Mouse (Mus musculus): ENCODE data around the gene Eif3l.
A peak's percentile ranks its signal among the peaks of the same experiment; 100 is the strongest.

Gene Eif3l

DNA sequence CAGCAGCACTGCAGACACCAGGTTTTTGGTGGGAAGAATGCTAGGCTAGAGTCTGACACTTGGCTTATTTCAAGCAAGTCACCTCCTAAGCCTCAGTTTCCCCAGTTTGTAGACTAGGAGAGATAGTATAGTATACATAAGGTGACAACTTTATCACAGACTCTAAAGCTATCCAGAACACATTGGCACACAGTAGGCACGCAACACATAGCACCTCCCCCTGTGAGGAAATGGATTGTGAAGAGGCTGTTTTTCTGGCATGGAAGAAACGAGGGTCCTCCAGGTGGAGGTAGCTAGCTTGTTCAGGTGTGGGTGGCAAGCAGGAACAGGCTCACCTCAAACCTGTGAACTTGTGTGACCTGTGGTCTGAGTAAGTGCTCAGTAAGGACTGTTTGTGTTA is 24.0 kb upstream of the Eif3l start:
- no peak for DNase-seq

DNA sequence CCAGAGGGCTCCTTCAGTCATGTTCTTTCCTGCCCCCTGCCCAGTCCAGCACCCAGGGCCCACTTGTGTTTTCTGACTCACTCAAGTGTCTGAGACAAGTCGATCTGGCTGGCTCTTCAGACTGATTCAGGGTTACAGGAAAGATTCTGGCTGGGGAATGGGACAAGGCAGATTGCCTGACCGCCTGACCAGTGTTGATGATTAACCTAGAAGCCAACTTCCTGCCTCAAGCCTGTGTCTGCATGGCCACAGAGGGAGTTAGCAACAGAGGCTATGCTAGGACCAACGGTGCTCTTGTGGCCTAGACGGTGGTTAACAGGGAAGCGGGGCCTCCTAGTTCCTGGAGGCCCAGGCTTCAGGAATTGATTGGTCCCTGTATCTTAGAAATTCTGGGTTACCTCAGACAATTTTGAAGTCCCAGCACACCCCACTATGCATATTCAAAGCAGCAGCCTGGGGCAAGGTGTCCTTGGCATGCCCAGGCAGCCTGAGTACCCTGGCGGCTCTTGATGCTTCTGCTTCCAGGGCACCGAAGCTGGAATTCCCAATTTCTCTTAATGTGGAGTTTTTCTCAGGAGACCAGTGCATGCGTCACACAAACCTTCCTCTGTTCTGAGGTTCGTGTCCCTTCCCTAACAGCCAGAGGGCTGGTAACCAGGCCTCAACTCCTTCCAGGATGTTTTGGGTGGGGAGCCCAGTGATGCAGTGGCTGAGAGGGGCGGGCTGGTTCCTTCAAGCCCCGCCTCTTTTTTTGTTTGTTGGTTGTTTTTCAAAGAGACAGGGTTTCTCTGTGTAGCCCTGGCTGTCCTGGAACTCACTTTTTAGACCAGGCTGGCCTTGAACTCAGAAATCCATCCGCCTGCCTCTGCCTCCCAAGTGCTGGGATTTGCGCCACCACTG is 23.3 kb upstream of the Eif3l start:
- DNase-seq, result no peak

DNA sequence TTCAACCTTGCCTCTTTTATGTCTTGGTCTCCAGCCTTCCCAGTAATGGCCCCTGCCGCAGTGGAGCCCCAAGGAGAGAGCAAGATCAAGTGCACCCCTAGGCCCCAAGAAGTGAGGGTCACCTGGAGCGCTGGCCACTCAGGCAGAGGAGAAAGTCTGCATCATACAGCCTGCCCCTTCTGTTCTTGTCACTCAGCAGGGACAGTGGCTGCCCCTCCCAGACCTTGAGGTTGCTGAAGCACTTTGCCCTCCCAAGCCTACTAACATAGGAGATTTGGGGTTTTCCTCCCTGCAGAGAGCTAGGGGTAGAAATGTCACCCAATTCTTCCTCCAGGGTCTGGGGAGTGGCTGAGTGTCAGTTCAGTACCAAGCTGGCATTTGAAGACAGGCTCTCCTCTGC is 22.6 kb upstream of the Eif3l start:
- no peak for DNase-seq

DNA sequence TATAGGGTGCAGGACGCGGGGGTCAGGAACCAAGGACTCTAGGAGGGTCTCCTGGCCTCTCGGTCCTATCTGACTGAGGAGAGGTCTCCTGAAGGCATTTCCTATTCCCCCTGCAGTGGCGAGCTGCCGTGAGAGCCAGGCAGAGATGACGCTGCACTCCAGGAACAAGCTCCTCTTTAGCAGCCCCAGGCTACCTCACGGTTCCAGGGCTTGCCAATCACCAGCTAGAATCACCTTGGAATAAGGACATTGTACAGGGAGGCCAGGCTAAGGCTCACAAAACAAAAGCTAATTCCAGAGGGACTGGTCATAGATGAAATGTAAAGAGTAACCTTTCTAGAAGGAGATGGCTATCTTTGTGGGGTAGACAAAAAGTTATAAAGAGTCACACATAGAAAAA is 18.4 kb upstream of the Eif3l start:
- no peak for DNase-seq

DNA sequence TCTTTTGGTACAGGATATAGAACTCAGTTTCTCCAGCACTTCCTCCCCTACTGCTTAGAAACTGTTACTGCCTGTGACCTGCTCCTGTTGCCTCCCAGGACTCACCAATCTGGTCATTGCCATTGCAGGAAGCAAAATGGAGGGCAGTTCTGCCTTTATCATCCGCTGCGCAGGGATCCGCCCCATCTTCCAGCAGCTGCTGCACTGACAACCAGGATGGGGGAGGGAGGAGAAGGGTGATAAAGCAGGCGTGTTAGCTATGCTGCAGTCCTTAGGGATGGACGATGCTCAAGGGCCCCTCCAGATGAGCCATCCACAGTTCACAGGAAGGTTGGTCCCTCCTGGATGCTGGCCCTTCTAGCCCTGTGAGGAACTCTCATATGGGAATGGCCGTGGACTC is 17.1 kb upstream of the Eif3l start:
- no peak for DNase-seq

DNA sequence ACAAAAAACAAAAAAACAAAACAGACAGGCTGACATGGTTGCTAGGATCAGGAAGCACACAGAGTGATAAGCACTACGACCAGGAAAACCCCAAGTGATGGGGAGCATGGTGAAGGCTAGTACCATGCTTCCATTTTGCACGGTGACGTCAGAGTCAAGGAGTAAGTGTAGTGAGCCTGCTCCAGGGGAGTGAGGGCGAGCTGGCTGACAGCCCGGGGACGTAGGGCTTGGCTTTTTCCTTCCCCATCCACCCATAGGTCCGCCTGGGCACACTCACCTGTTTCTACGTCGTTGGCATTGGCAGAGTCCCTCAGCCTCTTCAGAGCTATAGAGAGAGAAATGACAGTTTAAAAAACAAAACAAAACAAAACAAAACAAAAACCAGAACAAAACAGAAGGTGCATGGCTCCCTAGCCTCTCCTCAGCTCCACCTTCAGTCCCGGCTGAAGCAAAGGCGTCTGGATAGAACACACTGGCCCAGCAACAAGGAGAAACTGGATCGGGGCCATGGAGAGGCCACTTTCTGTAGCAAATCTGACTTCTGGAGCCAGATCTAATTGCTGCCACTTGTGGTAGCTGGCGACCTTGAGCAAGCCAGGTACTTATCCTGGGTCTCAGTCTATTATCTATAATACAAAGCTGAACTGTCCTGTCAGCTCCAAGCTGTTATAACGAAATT is 14.0 kb upstream of the Eif3l start:
- no peak for DNase-seq

DNA sequence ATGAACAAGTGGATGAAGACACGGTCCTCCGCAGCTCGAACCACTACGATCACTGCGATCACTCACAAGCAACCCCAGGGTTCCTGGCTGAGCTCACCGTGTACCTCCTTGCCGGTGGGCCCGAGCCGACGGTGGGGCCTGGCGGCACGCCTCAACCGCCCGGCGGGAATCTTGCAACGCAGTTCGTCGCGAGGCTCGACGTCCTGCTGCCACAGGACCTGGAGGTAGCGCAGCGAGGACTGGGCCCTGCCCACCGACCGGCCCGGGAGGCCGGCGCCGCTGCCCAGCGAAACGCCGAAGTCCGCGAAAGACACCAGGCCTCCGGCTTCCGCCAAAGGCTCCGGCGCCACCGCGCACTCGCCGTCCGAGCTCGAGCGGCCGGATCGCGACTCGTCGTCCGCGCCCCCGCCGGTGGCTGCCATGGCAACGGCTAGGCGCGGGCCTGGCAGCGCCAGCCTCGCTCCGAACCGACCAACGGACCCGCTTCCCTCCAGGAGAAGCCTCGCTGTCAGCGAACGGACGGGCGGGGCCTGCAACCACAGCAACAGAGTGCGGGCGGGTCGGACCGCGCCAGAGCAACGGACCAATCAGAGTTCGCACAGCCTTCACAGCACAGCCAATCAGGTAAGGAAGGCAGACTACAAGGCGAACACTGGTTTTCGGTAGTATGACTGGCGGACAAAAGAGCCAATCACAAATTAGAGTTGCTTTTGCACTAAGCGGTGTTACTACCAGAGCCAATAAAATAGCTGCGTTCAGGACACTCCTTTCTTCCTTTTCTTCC is 12.4 kb upstream of the Eif3l start, which contains the start of gene Ankrd54:
Gene Ankrd54 (minus strand): TSS at position 518 of the 784 bp plus-strand sequence.
- peak; percentile 100 for DNase-seq

DNA sequence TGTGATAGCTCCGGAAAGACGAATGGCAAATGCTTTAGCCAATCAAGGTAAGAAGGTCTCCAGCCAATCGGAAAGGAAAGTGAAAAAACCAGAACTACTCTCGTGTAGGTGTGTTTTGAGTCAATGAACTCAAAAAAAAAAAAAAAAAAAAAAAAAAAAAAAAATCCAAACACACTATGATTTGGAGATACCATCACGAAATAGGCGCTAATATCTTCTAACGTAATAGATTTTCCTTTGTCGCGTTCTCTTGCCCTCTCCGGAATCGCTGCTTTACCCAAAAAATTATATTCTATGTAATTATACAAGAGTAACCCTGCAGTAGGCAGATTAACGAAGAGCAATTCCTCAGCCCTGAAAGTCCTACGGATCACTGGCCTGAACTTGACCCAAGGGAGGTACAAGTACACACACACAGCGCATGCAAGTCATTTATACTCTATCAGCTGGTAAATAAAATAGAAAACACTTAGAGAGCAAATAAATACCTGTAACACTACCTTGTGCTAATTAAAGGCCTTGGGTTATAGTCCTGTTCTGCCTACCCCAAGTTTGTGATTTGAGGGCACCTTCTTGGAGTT is 11.7 kb upstream of the Eif3l start:
- DNase-seq, result no peak

DNA sequence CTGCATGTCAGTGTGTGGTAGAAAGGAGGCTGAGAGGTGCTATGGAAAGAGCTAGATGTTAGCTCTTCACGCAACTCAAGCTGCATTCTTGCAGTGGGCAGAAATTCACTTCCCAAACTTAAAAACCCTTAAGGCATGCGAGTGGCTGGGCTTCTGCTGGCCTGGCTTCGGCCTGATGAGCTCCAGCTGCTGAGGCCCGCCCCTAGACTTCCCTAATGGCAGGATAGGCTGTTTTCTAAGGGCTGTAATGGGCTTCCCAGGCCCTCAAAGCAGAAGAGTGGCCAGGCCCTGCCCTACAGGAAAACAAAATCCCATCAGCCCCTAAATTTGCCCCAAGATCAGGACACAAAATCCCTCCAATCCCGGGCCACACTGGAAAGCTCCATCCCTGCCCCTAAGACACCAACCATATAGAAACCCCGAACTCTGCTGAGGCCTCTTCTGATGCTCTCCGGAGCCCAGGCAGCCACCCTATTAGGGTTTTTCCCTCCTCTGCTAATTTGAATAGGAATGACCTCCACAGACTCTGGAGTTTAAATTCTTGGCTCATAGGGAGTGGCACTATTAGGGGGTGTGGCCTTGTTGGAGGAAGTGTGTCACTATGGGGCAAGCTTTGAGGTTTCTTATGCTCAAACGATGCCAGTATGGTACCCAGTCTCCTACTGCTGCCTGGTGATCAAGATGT is 9.8 kb upstream of the Eif3l start:
- DNase-seq, result no peak

DNA sequence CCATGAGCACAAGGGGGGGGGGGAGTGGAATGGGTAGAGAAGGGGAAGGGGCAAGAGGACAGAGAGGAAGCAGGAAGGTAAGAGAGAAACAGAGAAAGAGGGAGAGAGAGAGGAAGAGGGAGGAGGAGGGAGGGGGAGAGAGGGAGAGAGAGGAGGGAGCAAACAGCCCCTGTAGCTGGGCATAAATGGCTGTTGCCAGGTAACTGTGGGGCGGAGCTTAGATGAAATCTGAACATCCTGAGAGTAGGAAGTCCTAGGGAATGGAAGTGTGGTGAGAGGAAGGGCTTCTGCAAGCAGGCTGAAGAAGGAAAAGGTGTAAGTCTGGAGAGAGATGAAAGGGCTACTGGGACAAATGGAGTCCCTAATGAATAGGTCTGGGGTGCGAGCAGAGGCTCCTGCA is 8.7 kb upstream of the Eif3l start:
- DNase-seq, result no peak

DNA sequence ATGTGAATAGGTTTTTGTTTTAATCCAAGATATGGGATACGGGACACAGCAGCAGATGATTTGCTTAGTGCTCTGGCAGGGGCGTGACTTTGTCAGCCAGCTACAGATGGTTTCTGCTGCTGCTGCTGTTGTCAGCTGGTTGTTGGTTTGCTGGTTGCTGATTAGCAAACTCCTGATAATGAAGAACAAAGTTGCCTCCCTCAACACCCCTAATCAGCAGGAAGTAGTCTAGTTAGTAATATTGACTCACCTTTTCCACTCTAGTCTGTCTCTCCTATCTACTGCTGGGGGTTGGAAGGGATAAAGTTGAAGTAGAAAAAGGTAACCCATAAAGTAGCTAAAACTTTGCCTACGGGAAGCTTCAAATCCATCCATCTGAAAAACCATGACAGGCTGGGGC is 7.3 kb upstream of the Eif3l start:
- DNase-seq, result no peak

DNA sequence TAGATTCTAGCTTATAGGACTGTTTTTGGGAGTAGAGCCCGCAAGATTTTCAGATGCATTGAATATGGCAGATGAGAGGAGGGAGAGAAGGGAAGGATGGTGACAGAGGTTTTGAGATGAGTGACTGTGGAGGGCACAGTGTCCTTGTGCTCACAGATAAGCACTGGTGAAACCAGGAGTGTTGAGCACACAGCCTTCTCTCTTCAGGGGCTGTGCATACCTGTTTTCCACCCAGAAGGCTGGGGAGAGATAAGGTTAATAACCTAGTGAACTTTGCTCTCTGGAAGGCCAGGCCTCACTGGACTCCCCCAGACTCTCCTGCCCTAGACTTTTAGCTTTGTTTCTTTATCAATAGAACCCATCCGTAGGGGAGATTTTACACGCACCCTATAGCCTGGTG is 6.6 kb upstream of the Eif3l start:
- DNase-seq, result no peak

DNA sequence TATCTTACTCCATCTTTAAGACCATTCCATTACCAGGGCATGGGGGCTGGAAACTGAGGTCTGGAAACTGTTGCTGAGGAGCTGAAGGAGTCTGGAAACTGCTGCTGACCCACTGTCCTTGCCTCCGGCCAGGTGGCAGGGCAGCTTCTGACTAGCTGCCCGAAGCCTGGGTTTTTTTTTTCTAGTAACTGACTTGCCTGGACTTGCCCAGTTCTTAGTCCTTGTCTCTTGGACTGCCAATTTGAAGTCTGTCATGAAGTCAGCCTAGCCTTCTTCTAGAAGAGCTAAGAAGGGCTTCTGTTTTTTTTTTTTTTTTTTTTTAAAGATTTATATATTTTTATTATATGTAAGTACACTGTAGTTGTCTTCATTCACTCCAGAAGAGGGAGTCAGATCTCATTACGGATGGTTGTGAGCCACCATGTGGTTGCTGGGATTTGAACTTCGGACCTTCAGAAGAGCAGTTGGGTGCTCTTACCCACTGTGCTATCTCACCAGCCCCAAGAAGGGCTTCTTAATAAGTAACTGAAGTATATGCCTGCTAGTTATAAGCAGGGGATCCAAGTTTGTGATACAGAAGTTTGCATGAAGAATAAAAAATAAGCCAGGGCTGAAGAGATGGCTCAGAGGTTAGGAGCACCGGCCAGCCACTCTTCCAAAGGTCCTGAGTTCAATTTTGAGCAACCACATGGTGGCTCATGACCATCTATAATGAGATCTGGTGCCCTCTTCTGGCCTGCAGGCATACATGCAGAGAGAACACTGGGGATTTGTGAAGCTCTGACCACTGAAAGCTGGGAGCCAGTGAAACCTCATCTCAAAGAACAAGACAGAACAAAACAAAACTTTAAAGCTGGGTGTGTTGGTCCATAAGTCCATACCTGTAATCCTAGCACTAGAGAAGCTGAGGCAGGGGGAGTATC is 3.6 kb upstream of the Eif3l start:
- no peak for DNase-seq

DNA sequence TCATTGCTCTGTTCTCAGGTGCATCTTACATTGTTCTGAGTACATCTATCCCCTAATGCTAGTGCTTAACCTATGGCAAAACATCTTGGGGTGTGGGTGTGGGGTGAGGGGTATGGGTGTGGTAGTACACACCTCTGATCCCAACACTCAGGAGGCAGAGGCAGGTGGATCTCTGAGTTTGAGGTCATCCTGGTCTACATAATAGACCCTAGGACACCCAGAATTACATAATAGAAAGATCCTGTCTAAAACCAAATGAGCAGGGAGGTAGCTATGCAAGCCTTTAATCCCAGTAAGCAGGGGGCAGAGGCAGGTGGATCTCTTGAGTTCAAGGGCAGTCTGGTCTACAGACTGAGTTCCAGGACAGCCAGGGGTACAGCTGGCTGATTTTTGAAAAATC is 1.2 kb upstream of the Eif3l start:
- DNase-seq, result no peak

DNA sequence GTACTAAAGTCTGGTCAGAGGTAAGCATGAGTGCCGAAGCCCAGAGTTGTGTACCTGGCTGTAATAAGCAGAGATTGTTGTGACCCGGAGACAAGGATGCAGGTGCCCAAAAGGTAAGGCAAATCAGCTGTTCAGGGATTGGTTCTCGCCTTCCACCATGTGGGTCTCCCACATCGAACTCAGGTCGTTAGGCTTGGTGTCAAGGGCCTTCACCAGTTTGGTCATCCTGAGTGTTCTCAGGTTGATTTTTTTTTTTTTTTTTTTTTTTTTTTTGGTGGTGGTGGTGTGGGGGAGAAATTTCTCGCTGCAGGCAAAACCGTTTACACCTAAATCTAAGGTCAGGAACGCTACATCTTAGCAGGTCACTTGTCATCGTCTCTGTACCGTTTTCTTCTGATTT is 533 bp upstream of the Eif3l start:
- no peak for DNase-seq

DNA sequence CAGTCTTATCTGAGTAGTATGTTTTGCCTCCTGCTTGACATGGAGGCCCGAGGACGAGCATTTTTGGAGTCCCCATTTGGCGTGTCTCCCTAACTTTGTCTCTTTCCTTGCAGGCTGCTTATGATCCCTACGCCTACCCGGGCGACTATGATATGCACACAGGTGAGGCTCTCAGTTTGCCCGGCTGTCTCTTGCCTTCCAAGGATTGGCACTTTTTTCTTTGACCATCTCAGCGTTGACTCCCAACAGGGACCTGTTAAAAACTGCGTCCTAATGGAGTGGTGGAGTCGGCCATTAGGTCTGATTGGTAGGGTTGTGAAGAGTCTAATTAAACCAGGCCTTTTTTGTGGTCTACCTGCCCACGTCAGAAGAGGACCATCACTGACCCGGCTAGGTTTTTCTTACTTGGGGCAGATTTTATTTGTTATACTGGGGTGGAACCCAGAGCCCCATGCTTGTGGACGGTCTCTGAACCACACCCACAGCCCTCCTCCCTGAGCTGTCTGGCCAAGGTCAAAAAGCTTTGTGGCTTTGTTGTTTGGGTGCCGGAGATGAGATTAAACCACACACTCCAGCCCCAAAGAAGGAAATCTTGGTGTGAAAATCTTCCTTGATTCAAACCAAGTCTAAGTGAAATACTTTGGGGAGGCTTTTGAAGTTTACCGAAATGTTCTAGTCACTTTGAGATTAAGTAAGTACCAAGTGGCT is 833 bp downstream of the Eif3l start:
- peak; percentile 91 for DNase-seq

DNA sequence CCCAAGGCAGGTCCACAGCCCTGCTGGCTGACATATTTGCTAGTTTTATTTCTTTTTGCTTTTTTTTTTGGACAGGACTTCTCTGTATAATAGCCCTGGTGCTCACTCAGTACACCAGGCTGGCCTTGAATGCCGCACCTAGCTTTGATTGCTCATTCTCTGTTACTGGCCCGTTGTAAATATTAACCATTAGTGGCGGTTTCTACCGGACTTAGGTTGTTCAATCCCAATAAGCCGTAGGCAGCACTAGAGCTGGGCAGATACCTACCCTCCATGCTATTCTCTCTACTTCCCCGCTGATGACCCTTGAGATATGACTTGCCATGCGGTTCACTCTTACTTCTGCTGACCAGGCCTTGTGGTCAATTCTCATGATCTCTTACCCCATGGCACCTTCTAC is 4.6 kb downstream of the Eif3l start:
- no peak for DNase-seq

DNA sequence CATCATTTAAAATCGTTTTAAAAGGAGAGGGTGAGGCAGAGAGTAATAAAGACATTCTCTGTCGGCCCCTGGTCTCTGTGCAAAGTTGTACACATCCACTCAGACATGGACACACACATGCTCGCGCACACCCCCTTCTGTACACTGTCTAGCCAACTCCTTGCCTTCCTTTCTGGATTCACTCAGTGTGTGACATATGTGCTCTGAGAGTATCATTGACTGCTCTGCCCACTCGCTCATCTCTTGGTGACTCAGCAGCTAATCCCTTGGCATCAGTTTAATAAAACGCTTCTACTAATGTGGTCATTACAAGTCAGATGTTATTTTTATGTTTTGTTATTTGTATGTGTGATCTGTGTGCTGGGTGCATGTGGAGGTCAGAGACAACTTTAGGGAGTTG is 17.3 kb downstream of the Eif3l start:
- DNase-seq, result no peak

DNA sequence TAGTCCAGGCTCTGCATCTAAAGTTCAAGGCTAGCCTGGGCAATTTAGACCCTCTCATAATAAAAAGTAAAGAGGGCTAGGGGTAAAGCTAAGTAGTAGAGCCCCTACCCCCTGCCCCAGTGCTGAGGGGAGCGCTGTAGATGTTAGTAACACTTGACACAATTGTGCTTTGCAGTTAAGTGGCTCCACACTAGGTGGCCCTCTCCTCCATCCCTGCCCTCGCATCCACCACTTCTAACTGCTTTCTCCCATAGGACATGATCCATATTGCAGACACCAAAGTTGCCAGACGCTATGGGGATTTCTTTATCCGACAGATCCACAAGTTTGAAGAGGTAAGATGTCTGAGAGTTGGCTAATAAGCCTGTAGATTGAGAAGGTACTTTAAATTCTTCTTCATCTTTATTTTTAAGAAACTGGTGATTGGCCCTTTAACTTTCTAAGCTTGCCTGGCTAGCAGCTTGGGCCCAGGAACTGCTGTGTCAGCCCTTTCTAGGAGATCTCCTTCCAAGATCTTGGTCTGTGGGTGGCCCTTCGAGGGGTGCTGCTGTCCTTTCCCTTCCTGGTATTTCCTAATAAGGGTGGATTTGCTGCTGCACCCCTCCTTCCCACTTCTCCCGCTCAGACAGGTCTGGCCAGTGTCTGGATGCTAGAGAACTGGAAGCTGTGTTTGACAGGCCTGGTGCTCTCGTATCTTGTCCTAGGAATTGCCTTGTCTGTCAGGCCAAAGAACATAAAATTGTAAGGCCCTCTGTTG is 18.3 kb downstream of the Eif3l start:
- no peak for DNase-seq

DNA sequence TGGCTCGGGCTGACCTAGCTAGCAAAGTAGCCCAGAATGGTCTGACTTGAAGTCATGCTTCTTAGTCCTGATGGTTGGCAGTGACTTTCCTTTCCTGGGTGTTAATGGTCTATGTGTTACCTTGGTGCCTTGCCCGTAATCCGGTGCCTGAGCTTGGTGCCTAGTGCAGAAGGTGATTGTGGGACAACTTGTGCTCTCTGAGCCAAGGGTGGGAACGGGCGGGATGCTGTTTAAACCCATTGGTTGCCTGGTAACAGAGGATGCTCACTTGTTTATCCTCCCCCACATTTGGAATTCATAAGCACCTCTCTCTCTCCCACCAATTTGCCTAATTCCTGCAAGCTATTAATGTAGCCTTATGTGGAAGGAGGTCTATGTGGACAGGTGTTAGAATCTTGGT is 20.5 kb downstream of the Eif3l start:
- DNase-seq, result no peak
